Mouse (Mus musculus) retina, embryonic 14.5 days (tissue): ENCODE data around the gene Cfap61.

Source experiments
- DNase-seq: peaks from one replicate; pipeline ENCODE4 v3.0.0-alpha.2; 2015; ENCODE audit warnings: low spot score

Gene Cfap61

DNA sequence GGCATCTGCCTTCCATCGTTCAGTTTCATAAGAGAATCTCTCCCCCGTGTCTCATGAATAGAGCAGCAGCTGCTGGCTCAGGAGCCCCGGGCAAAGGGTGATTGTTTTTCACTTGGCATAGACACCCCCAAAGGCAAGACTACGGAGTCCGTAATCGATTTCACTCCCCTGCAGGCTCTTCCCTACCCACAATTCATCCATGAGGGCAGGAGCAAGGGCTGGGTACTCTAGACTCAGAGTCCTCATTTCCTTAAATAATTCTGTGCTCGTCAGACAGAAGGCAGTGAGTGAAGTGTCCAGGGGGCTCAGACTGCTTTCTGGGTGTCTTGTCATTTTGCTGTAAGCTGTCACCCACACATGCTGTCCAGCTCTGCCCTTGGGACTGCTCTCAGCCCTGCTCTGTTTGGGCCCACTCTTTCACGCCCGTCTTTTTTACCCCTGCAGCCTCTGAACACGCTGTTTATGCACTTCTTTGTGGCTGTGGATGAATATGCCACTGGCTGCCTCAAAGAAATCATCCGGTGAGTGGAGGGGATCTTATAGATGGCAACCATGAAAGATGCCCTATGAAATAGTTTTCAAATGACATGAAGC is 15.0 kb downstream of the Cfap61 start:
- peak; percentile 44 for DNase-seq

DNA sequence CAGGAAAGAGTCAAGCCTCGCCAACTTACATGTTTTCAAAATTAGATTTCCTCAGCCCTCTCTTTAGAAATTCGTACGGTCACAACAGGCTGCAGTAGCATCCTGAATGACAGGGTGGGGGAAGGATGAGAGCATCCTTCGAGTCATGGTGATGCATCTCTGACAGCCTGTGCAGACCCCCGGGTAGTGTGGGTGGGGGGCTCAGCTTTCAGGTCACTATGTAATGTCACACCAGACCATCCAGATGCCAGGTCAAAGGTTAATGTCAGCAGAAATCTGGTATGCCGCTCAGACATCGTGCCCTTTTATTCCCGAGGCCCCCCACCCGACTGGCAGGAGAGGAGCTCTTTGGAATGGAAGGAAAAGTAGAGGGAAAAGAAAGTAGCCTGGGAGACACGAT is 15.7 kb downstream of the Cfap61 start:
- peak; percentile 31 for DNase-seq

DNA sequence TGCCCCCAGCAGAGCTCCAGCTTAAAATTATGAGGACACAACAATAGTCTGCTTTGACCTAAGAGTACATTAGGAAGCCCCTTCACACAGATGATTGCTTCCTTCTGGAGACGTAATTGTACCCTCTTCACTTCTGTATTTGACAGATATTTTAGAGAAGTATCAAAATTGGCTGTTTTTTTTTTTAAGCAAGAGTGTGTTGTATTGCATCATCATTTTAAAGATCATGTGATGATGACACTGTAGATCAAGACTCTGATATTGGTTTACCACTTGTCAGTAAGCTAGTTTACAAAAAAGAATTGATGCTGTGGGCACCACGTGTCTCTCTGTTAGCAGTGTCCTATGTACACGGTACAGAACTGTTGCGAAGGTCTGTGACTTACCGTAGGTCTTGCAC is 18.1 kb downstream of the Cfap61 start:
- no peak for DNase-seq

DNA sequence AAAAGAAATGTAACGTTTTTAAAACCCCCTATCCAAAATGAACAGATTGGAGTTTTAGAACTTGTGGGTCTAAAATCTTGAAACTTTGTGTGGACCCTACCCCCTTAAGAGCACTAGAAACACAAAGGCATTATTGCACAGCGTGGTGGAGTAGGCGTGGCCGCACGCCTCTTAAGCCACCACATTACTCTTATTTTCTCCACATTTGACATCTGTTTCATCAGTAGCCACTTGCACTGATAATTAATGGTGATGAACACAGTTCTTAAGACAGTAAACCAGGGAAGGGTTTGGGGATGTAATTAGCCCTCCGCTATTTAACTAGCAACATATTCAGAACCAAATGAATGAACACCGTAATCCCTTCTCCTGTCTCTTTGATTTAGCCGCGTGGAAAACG is 21.3 kb downstream of the Cfap61 start:
- DNase-seq, result peak; percentile 54

DNA sequence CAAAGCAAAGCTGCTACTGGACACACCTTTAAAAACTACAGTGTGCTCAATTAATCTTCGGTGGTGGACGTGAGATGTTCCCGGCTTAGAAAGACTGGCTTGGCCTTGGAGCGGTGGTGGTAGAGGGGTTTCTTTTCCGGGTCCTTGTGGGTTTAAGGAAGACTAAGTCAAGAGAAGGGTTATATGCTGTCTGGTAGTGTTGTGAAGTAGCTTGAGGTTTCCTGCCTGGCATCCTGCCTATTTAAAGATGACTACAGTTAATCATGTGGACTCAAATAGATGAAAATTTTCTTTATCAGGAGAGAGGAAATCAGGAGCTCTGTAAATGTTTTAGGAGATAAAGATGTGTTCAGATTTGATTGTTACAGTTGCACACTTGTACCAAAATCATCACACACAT is 21.7 kb downstream of the Cfap61 start:
- DNase-seq, result no peak

DNA sequence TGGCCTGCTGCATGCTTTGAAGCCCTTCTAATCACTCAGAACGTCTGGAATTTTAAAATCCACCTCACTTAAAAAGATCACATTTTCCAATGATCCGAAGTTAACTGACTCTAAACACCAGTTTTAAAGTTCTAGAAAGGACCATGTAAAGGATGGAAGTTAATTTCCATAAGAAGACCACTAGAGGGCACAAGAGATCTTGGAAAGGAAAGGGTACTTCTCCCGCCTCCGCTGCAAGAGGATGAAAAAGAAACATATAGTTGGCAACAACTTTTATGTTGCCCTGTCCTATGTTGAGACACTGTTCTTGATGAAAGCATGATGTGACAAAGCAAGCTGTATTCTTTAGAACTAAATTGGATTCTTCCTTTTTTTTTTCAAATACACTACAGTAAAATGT is 22.9 kb downstream of the Cfap61 start:
- peak; percentile 82 for DNase-seq

DNA sequence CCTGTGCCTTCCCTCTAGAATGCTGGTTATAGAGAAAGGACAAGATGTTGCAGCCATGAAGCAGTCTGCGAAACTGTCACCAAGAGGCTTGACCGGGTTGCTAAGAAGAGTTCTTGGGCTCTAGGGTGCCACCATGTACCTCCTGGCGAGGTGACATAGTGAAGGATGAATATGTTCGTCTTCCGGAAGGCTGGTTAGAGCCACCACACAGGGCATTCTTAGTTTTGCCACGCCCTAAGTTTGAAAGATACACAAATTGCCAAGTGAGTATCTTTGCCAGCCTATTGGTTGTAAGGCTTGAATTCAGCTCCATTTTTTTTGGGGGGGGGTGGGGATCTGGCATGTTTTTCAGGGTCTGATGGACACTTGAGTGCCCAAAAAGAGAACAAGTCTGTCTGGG is 23.5 kb downstream of the Cfap61 start:
- no peak for DNase-seq

DNA sequence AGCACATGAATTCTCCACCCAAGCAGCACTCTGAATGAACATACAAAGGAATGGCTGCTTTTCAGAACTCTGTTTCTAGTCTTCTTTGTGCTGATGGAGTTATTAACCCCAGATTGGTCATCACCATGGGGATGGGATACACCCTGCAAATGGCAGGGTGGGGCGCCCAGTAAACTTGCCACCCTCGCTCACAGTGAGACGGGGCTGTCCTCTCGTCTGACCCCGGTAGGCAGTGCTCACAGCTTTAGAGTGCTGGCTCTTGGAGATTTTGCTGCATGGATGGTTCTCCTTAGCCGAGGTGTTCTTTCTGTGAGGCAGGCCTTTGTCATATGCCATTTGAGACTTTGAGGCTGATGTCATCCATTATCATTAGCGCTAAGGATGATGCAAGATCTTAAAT is 24.0 kb downstream of the Cfap61 start:
- no peak for DNase-seq

DNA sequence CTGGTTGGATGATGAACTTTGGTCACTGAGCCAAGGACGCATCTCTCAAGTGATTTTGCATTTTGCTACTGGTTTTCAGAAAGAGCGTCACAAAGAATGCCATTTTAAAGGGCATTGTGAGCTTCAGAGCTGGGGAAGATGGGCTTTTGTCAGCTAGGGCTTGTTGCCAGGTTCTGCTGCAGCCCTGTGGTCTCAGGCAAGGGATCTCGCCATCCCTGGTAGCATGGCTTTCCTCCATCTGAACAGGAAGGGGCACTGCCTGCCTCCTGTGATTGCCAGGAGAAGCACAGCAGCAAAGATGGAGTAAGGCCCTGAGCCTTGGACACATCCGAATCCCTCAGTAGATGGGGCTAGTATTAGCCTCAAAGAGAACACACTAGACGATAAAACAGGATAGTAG is 27.3 kb downstream of the Cfap61 start:
- DNase-seq, result no peak

DNA sequence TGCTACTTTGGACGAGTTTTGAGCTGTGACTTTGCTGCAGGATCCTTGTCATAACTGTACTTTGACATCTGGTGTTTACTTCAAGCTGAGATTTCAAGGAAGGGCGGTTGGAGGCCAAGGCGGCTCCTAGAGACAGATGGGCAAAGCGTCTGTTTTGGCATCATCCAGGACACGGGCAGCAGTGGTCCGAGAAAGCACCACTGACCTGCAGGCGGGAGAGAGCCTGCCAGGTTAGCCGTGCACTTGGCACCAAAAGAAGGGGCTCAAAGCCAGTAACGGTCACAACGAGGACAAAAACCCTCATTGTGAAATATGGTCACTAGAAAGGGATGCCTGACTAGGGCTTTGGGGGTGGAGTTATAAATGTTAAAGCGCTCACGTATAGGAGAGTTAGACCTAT is 36.2 kb downstream of the Cfap61 start:
- DNase-seq, result no peak

DNA sequence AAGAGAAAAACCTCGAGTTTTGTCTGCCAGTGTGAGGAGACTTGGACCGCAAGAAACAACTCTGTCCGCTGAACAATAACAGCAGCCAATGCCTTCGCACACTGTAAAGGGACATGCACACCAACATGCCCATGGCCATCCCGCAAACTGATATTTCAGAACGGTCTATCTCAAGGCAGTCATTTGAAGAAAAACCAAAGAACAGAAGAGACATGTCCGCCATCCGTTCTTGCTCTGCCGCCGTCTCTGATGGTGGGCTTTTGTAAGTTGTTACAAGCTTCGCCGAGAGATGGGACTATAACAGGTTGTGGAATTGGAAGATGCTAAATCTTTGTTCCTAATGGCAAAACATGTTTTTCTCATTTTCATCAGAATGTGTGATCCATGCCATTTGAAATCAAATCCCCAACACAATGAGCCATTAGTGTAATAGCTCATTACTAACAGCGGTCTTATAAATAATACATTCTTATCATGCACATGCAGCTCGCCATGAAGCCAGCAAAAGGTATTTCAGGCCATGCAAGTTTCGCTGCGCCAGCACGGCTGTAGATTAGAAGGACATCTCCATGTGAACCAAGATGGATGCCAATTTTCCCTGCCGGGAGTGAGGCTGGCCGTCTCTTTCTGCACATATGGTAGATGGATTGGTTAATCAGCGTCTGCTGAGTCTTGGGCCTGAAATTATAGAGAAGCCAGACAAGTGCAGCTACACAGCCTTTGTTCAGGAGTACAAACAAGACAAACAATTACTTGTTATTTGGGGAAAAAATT is 36.8 kb downstream of the Cfap61 start:
- no peak for DNase-seq

DNA sequence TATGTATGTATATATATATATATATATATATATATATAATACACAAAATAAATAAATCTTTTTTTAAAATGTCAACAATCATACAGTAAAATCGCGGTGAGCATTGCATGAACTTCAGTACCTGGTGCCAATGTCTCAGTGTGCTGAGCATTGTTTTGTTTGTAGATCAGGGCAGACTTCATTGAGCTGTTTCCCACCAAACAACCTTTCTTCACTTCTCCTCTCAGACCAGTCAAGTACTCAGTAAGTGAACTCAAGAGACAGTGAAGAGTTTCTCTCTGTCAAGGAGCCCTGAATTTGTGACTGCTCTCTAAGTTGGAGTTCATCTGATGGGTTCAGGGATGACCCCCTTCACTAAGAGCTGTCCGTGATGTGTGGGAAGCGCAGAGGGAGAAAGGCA is 38.0 kb downstream of the Cfap61 start:
- no peak for DNase-seq

DNA sequence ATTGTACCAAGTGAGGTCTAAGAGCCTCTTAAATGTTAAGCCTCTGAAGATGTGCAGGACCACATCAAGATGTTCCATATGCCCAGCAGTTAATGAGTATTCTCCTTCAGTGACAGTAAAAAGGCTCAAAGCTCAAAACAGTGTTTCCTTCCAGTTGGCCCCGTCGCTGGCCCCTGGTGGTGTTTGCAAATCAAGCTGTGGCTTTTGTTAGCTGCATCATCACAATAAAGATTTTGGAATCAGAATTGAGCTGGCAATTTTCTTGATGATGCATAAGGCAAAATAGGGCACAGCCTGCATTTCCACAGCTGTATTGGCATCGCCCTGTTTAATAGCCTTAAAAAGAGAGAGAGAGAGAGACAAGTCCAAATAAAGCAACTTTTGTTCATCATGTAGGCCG is 45.0 kb downstream of the Cfap61 start:
- no peak for DNase-seq

DNA sequence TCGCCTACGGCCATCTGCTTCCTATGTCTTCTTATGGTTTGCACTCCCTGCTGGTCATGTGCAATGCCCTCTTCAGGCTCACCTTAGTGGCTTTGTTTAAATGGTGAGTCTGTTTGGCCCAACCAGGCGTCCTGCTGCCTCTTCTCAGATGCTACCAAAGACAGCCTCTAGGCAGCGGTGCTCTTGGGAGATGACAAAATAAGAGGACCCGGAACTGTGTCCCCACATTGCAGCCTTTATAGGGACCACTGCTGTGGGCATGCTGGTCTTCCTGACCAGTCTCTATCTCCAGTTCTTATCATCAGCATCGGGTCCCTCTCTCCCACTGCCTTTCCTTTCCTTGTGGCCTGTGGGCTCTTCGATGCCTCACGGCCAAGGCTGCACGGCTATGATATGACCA is 46.3 kb downstream of the Cfap61 start:
- DNase-seq, result no peak

DNA sequence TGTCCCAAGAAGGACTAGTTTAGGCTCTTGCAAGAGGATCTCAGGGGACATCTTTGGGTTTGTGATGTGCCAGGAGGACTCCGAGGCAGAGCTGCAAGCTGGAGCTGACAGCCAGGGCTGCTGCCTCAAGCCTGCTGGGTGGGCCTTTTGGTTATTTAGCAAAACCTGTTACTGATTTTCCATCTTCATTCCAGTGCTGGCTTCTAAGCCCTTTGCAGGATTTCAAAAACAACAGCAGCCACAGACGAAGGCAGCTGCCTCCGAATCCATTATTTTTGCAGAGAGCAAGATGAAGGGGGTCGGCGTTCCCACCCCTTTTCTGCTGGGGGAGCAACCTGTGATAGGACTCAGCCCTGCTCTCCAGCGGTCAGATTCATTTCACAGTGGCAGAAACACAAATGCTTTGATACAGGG is 47.1 kb downstream of the Cfap61 start:
- DNase-seq, result no peak

DNA sequence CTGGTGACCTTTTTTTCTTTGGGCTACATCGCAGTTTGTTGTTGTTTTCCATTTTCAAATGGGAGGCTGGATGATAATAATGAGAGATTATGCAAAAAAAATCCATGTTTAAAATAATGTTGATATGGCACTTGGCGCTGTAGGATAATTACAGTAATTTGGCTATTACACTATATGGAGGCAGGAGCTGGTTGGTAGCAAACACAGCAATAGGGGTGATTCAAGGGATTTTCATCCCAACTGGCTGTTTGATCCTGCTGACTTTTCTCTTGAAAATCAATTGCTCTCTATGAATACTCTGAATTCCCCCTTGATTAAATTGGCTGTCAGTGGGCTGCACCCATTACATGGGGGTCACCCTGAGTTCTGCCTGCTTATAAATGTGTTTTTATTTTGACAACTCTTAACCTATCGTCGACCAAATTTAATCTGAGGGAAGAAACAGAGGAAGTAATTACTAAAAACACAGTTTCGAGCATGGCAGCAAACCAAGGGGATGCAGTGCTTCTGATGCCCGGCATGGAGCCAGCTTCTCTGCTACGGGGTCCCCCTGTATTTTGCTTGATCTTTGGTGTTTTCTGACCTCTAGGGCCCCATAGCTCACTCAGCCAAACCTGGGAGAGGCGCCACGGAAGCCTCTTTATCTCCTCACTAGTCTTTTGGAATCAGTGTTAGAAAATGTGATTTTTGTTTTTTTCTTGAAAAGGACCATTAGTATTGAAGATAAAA is 47.9 kb downstream of the Cfap61 start:
- no peak for DNase-seq

DNA sequence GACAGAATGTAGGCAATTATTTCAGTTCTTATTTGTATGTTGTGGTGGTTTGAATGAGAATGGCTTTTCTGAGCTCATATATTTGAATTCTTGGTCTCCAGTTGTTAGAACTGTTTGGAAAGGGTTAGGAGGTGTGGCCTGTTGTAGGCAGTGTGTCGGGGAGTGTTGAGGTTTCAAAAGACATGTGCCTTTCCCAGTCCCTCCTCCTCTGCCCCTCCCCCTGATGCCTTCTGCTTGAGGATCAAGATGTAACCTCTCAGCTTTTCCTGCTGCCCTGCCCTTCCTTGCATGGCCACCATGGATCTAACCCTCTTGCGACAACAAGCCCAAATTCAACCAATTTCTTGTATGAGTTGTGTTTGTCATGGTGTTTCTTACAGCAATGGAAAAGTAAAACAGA is 53.2 kb downstream of the Cfap61 start:
- DNase-seq, result no peak

DNA sequence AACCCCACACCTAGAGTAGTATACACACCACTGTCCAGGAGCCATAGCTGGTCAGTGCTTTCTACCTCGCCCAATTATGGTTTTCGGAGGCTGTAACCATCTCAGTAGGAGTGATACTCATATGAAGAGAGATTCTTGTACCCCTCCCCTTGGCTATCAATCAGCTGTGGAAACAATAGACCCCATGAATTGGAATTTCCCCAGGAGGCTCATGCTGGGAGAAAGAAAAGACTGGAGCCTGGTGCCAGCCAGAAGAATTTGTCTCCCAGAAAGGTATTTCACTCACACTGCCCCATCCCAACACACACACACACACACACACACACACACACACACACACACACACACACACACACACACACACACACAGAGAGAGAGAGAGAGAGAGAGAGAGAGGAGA is 55.9 kb downstream of the Cfap61 start:
- DNase-seq, result peak; percentile 38

DNA sequence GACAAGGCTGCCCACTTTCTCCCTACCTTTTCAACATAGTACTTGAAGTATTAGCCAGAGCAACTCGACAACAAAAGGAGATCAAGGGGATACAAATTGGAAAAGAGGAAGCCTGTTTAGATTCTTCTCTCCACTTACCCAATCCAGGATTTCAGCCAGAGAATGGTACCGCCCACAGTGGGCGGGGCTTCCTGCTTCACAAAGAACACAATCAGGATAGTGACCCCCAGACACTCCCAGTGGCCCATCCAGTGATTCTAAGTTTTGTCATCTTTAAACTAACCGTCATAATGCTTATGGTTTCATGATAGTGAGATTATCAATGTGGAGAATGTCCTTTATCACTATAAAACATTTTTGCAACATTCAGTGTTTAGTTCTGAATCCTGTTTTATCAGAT is 61.9 kb downstream of the Cfap61 start:
- no peak for DNase-seq

DNA sequence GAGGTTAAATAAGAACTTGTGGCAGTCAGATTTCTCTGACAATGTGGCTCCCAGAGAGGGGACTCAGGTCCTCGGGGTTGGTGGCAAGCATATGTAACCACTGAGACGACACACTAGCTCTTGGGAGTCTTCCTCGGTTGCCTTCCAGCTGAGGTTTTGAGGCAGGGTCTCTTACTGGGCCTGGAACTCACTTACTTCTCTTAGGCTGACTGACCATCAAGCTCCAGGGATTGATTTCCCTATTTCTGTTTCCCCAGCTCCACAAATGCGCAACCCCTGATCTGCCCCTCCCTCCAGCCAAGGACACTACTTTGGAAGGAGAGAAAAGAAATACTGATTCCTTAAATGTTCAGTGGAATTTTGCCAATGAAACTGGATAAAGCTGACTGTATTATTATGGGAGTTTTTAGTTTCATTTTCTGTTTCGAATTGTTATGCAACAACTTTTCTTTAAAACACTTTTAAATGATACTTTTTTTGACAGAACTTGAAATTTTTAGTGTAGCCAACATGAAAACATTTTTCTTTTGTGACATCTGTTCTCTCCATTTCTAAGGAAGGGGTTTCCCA is 63.5 kb downstream of the Cfap61 start:
- no peak for DNase-seq

DNA sequence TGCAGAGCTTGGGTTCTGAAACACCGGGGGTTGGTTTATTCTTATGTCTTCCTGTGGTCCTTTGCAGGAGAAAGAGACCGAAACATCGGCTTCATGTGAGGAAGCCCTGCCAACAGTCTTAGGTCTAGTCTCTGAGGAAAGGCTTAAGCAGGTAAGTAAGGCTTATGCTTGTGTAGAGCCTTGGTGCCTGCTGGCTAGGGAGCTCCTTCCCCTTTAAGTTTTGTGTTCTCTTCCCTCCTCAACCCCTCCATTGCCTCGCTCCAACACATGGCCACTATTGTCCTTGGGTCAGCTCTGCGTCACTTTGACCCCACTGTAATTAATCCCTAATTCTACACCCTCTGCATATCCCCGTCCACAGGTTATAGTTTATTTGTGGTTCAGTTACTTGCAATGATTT is 74.2 kb downstream of the Cfap61 start:
- no peak for DNase-seq

DNA sequence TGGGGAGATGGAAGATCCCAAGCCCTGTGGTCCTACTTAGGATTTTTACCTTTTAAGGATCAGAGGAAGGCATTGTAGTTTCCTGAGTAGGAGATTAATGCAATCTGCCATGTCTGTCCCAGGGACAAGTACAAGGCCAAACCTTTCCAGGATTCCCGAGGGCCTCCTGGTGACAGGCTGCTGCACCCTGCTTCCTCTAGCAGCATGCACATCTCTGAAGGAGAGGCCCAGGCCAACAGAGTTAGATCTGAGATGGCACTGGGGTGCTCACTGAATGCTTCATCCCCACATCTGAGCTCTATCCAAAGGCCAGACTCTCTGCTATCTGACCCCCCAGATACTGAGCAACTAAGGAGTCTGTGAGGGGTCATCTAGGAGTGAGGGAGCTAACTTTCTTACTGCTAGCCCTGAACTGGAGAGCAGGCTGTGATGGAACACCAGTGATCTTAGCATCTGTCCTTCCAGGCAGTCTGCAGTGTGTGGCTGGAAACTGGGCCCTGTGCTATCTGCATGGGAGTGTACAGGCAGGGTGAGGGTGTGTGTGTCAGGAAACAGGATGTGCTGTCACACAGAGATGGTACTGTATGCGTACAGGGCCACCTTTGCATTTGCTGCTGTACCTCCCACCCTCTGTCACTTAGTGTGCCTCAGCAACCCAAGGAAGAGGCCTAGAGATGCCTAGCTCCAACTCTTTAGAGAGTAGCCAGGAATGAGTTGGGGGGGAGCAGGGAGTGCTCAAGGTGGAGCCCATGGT is 75.2 kb downstream of the Cfap61 start:
- DNase-seq, result no peak
